Mouse (Mus musculus): ENCODE data around the gene Ttc16.

The Ttc16 gene

GRCm38 (mm10) chr2:32775359-32776074, at the start of gene Ttc16, which contains the start of gene Ptrh1:
Ttc16 (minus strand) TSS chr2:32775633.
Ptrh1 (plus strand) TSS chr2:32775786.
- peak; percentile 99 for DNase-seq

DNA sequence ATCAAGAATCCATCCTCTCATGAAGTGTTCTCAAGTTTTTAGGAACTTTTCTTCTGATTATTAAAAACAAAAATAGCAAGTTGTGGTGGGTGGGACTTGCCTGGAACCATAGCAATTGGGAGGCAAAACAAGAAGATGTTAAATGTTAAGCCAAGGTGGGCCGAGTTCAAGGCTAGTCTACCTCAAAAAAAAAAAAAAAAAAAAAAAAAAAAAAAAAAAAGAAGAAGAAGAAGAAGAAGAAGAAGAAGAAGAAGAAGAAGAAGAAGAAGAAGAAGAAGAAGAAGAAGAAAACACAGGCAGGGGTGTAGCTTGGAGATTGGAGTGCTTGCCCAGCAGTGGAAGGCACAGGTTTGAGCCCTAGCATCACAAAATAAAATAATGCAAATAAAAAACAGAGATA, 49.3 kb upstream of the Ttc16 start:
- DNase-seq = no peak

GRCm38 (mm10) chr2:32824181-32824580, 48.7 kb upstream of the Ttc16 start:
- peak; percentile 52 for DNase-seq

DNA sequence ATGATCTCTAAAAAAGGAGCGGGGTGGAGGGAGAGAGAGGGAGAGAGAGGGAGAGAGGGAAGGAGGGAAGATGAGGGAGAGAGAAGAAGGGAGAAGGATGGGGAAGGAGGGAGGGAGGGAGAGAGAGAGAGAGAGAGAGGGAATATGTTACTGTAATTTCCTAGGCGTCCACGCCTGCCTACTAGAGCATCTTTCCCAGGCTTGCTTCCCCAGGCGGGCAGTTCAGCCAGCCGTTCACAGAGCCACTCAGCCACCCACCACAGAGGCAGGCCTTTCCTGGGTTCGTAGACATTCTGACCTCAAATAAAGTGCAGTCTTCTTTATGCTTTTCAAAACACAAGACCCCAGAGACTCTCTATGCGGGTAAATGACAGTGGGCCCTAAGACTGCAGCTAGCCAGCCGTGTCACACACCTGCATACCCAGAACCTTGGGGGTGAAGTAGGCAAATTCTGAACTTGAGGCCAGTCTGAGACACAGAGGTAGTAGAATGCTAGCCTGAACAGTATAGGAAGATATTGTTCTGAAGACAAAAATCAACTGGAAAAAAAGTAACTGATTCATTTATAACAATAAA, 48.2 kb upstream of the Ttc16 start:
- no peak for DNase-seq

GRCm38 (mm10) chr2:32823153-32823552, 47.7 kb upstream of the Ttc16 start:
- DNase-seq = peak; percentile 53

DNA sequence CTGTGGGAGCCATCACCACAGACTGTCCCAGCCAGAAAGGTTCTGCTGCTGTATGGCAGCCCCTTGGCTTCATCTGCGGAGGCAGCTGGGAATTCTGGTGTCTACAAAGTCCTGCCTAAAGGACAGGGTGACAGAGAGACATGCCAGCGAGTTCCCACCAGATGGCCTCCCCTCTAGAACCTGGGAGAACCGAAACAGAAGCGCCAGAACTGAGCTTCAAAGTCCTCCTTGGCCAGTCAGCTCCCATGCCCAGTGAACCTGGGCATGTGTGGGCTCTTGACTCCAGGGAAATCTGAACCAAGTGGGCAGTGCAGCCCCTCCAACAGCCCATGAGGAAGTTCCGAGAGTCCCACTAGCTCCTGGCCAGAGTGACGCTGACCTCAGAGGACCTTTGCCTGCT, 47.2 kb upstream of the Ttc16 start:
- no peak for DNase-seq

- DNase-seq = peak; percentile 45
These were observed 45.8 kb upstream of the Ttc16 start for GRCm38 (mm10) chr2:32821041-32821802.

DNA sequence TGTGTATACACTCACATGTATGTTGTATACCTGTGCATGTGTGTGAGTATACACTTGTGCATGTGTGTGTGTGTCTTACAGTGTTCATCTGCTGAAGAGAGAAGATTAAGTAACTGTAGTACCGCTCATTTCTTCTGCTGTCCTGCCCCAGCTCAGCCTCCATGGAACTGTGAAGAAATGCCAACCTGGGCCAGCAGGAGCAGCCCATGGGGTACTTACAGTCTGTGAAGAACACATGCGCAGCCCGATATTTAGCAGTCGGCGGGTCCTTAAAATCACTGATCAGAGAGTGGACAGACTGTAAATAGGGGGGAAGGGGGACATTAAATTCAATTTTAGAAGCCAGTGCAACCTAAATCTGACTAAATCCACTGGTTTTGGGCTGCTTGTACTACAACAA, 42.8 kb upstream of the Ttc16 start:
- DNase-seq = no peak

GRCm38 (mm10) chr2:32817589-32817988, 42.2 kb upstream of the Ttc16 start:
- DNase-seq = no peak

GRCm38 (mm10) chr2:32816946-32817581, 41.6 kb upstream of the Ttc16 start:
- no peak for DNase-seq

- no peak for DNase-seq
These were observed 41.1 kb upstream of the Ttc16 start for GRCm38 (mm10) chr2:32816497-32816896.

DNA sequence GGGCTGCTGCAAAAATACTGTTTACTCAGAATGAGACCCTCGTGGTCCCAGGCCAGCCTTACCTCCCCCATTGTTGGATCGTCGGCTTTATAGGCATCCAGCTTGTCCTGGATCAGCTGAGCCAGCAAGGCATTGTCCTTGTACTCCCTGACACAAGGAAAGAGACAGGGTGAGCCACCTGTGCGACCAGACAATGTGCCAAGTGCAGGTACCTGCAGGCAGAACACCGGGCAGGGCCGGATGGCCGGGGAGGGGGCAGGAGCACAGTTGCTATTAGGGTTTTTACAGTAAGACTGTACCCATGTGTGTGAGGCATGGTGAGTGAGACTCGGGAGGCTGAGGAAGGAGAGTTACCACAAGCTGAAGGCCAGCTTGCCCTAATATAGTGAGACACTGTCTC, 36.5 kb upstream of the Ttc16 start:
- DNase-seq = no peak

- DNase-seq = no peak
These were observed 33.6 kb upstream of the Ttc16 start for GRCm38 (mm10) chr2:32808816-32809566.

GRCm38 (mm10) chr2:32798251-32798962, 23.0 kb upstream of the Ttc16 start:
- no peak for DNase-seq

- DNase-seq = no peak
These were observed 20.4 kb upstream of the Ttc16 start for GRCm38 (mm10) chr2:32795748-32796418.

DNA sequence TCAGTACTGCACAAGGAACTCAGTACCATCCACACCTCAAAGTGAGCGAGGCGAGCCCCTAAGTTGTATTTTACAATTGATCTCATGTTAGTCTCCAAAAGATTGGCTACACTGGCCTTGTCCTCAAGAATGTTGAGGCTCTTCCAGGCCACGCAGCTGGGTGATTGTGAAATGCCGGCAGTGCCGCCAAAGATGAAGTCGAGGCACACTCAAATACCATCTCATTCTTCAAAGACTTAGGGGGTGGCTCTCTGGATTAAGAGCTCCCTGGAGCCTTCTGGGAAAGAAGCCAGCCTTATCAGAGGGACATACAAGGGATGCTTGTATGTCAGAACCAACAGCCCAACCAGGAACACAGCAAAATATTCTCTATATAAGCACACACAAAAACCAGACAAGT, 15.9 kb upstream of the Ttc16 start:
- DNase-seq = no peak

- no peak for DNase-seq
These were observed 13.1 kb upstream of the Ttc16 start for GRCm38 (mm10) chr2:32788581-32788980.

DNA sequence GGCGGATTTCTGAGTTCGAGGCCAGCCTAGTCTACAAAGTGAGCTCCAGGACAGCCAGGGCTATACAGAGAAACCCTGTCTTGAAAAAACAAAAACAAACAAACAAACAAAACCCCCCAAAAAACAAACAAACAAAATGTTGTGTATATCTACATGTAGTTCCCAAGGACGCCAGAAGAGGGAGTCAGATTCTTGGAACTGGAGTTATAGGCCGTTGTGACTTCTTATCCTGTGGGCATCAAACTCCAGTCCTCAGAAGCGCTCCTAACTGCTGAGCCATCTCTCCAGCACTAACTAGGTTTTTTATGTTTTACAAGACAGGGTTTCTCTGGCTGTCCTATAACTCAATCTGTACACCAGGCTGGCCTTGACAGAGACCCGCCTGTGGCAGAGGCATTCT, 11.7 kb upstream of the Ttc16 start:
- DNase-seq = no peak

- peak; percentile 11 for DNase-seq
These were observed 8.7 kb upstream of the Ttc16 start, which contains the start of gene Cfap157 for GRCm38 (mm10) chr2:32784048-32784681. Cfap157 (minus strand) TSS chr2:32784428.

DNA sequence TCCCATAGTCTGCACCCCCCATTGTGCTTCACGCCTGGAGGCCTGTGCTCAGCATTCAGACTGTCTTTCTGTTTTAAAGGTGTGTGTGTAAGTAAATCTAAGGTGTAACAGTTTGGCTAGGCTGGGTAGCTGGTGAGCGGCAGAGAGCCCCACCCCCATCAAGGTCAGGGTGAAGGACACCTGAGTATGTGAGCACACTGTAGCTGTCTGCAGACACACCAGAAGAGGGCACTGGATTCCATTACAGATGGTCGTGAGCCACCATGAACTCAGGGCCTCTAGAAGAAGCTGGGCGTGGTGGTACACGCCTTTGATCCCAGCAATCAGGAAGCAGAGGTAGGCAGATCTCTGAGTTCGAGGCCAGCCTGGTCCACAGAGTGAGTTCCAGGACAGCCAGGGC, 6.3 kb upstream of the Ttc16 start:
- no peak for DNase-seq

DNA sequence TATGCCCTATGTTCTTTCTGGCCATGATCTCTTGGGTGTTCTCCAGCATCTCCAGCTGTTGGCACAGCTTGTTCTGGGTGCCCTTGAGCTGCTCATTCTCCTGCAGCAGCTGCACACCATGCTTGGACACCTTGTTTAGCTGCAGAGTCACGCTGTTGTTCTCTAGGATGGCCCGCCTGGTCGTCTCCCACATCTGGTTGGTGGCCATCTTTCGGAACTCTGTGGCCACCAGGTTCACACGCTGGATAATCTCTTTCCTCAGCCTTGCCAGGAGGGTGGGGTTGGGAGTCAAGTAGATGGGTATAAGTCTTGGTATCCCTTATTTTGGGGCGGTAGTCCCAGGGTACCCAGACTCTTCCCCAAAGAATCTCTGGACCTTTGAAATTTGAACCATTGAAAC, 4.3 kb upstream of the Ttc16 start:
- no peak for DNase-seq
